Mouse (Mus musculus) CH12.LX (cell line): ENCODE measurements at regions not wholly inside any gene's neighbourhood (a gene's known extent, or its start where the extent isn't known, plus 50 kb on each side); places are given as distances from the start of the nearest gene placed in this dataset.

Experiments
- DNase-seq: peaks from one replicate; pipeline ENCODE4 v3.0.0-alpha.2; 2013; ENCODE audit errors: extremely low read depth
- H3K27ac ChIP-seq: 2 replicates; pipeline ENCODE4 v1.5.1; 2012; ENCODE audit warnings: low read depth, mild to moderate bottlenecking, control low read depth, moderate library complexity; ENCODE audit not compliant: insufficient read depth
- H3K27me3 ChIP-seq: replicated peaks from 2 replicates; pipeline ENCODE3; 2012; ENCODE audit warnings: inconsistent platforms
- H3K36me3 ChIP-seq, 2 experiments: replicated peaks in 1 of 2; 2 replicates each; pipeline versions ENCODE3 to v1.6.1; 2012; ENCODE audit warnings: inconsistent platforms in 1 of 2, low read length in 1 of 2, mild to moderate bottlenecking in 1 of 2, mixed read lengths in 1 of 2, moderate library complexity in 1 of 2; ENCODE audit not compliant: control insufficient read depth in 1 of 2, insufficient read depth in 1 of 2
- H3K4me1 ChIP-seq, 2 experiments: 2 replicates each; pipeline ENCODE4 v1.6.1; 2012; ENCODE audit warnings: inconsistent platforms in 1 of 2, moderate library complexity in 1 of 2; ENCODE audit not compliant: insufficient read depth in 2 of 2, control insufficient read depth in 1 of 2
- H3K4me2 ChIP-seq: 2 replicates; pipeline ENCODE4 v1.6.1; 2012; ENCODE audit warnings: low read depth, mild to moderate bottlenecking, control low read depth; ENCODE audit not compliant: poor library complexity, insufficient read depth, severe bottlenecking
- H3K4me3 ChIP-seq, 3 experiments: fragments of 150-350 bp in 1 of 3; sonication (generic) in 1 of 3; replicated peaks in 1 of 3; 2 replicates each; pipeline versions ENCODE3 to v1.5.1; 2011 to 2012; ENCODE audit warnings: low read depth in 2 of 3, low read length in 2 of 3, mild to moderate bottlenecking in 2 of 3, moderate library complexity in 2 of 3, control low read depth in 1 of 3, improper control_type of control experiment in 1 of 3, inconsistent platforms in 1 of 3, mixed read lengths in 1 of 3; ENCODE audit not compliant: poor library complexity in 1 of 3
- H3K79me2 ChIP-seq: replicated peaks from 2 replicates; pipeline ENCODE4 v1.6.1; 2012; ENCODE audit warnings: mild to moderate bottlenecking, moderate library complexity; ENCODE audit not compliant: control insufficient read depth, poor library complexity, insufficient read depth, severe bottlenecking; ENCODE audit errors: extremely low read depth
- H3K9ac ChIP-seq: 2 replicates; pipeline ENCODE4 v1.6.1; 2012; ENCODE audit warnings: low read depth, mild to moderate bottlenecking, control low read depth, moderate library complexity; ENCODE audit not compliant: insufficient read depth
- H3K9me3 ChIP-seq: replicated peaks from 2 replicates; pipeline ENCODE3; 2012; ENCODE audit warnings: low read length, inconsistent platforms, mixed read lengths
- BHLHE40 ChIP-seq: IDR thresholded peaks from 2 replicates; pipeline ENCODE4 v1.6.1; 2011; ENCODE audit warnings: mild to moderate bottlenecking, low read depth, low read length, improper control_type of control experiment
- CTCF ChIP-seq, 2 experiments: IDR thresholded peaks in 1 of 2; conservative IDR thresholded peaks in 1 of 2; 2 replicates each; pipeline ENCODE4 v1.5.1; 2011 to 2012; ENCODE audit warnings: low read depth in 2 of 2, low read length in 2 of 2, improper control_type of control experiment in 1 of 2, inconsistent platforms in 1 of 2, mild to moderate bottlenecking in 1 of 2, moderate library complexity in 1 of 2
- EP300 ChIP-seq: IDR thresholded peaks from 2 replicates; pipeline ENCODE4 v1.6.1; 2011; ENCODE audit warnings: low read length, improper control_type of control experiment
- ETS1 ChIP-seq: conservative IDR thresholded peaks from 2 replicates; pipeline ENCODE4 v1.6.1; 2012; ENCODE audit warnings: low read depth, mild to moderate bottlenecking, inconsistent platforms, low read length, improper control_type of control experiment, moderate library complexity
- GABPA ChIP-seq: IDR thresholded peaks from 2 replicates; pipeline ENCODE4 v1.6.1; 2012; ENCODE audit warnings: low read depth, low read length, improper control_type of control experiment, inconsistent platforms; ENCODE audit not compliant: insufficient replicate concordance
- IRF4 ChIP-seq: IDR thresholded peaks from 2 replicates; pipeline ENCODE4 v1.6.1; 2014; ENCODE audit warnings: low read depth, mild to moderate bottlenecking, inconsistent platforms, low read length, improper control_type of control experiment
- MAFK ChIP-seq: IDR thresholded peaks from 2 replicates; pipeline ENCODE4 v1.6.1; 2011; ENCODE audit warnings: low read length, improper control_type of control experiment; ENCODE audit not compliant: insufficient replicate concordance
- MAX ChIP-seq: IDR thresholded peaks from 2 replicates; pipeline ENCODE4 v1.6.1; 2011; ENCODE audit warnings: low read length, improper control_type of control experiment
- MAZ ChIP-seq: IDR thresholded peaks from 2 replicates; pipeline ENCODE4 v1.6.1; 2012; ENCODE audit warnings: low read depth, mild to moderate bottlenecking, inconsistent platforms, low read length, improper control_type of control experiment, moderate library complexity
- MEF2A ChIP-seq: IDR thresholded peaks from 2 replicates; pipeline ENCODE4 v1.6.1; 2014; ENCODE audit warnings: low read depth, mild to moderate bottlenecking, inconsistent platforms, low read length, improper control_type of control experiment, borderline replicate concordance
- MXI1 ChIP-seq: IDR thresholded peaks from 2 replicates; pipeline ENCODE4 v1.6.1; 2011; ENCODE audit warnings: mild to moderate bottlenecking, low read depth, low read length, improper control_type of control experiment
- NELFE ChIP-seq: IDR thresholded peaks from 2 replicates; pipeline ENCODE4 v1.6.1; 2011; ENCODE audit warnings: low read depth, low read length, improper control_type of control experiment
- NRF1 ChIP-seq: IDR thresholded peaks from 2 replicates; pipeline ENCODE4 v1.6.1; 2014; ENCODE audit warnings: low read depth, mild to moderate bottlenecking, inconsistent platforms, low read length, improper control_type of control experiment, moderate library complexity
- POLR2A ChIP-seq: IDR thresholded peaks from 2 replicates; pipeline ENCODE4 v1.6.1; 2011; ENCODE audit warnings: low read depth, mild to moderate bottlenecking, improper control_type of control experiment, low read length
- RCOR1 ChIP-seq: conservative IDR thresholded peaks from 2 replicates; pipeline ENCODE4 v1.6.1; 2012; ENCODE audit warnings: low read depth, mild to moderate bottlenecking, inconsistent platforms, low read length, improper control_type of control experiment
- SMC3 ChIP-seq: IDR thresholded peaks from 2 replicates; pipeline ENCODE4 v1.6.1; 2011; ENCODE audit warnings: low read depth, low read length, improper control_type of control experiment
- TCF12 ChIP-seq: IDR thresholded peaks from 2 replicates; pipeline ENCODE4 v1.6.1; 2014; ENCODE audit warnings: low read depth, mild to moderate bottlenecking, inconsistent platforms, low read length, improper control_type of control experiment
- UBTF ChIP-seq: IDR thresholded peaks from 2 replicates; pipeline ENCODE4 v1.6.1; 2012; ENCODE audit warnings: low read depth, mild to moderate bottlenecking, inconsistent platforms, low read length, improper control_type of control experiment, moderate library complexity
- USF1 ChIP-seq: IDR thresholded peaks from 2 replicates; pipeline ENCODE4 v1.6.1; 2014; ENCODE audit warnings: low read depth, mild to moderate bottlenecking, inconsistent platforms, low read length, improper control_type of control experiment
- USF2 ChIP-seq: conservative IDR thresholded peaks from 2 replicates; pipeline ENCODE4 v1.6.1; 2011; ENCODE audit warnings: low read depth, low read length, improper control_type of control experiment
- ZNF384 ChIP-seq: IDR thresholded peaks from 2 replicates; pipeline ENCODE4 v1.6.1; 2012; ENCODE audit warnings: low read depth, low read length, improper control_type of control experiment, inconsistent platforms
- dilution Hi-C: fragments of 300-500 bp; cut with MboI; formaldehyde crosslinking; loops from 2 replicates; pipeline ENCODE4 v1.14.3; 2020; ENCODE audit warnings: low sequenced_read_pairs; ENCODE audit not compliant: extremely low pct_unique_long_range_greater_than_20kb, extremely low pct_ligation_motif_present
- in situ Hi-C: fragments of 300-500 bp; cut with MboI; formaldehyde crosslinking; loops from 3 replicates; pipeline ENCODE4 v1.14.3; 2019; ENCODE audit warnings: low sequenced_read_pairs, low pct_ligation_motif_present, low pct_unique_long_range_greater_than_20kb, mixed read lengths

DNA sequence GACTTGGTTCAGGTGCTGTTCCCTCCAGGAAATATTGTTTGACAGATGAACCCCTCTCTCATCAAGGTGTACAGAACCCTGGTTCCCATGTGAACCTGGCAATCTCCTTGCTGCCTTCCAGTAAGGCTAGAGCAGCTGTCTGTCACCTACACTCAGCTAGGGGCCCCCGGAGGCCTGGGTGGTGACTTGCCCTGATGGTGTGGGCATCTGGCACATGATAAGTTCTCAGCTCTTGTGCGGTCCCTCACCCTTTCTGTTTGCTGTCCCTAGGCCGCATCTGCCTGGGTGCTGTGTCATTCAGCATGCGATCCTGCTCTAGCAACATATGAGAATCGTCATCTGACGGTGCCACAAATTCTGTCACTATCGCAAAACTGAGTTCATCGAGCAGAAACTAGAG is 67.7 kb upstream of the Usp24 start:
- Histone ChIP-seq H3K4me3 (no peak overlapping the region), H3K4me1 (no peaks in the 10 kb centered on the region), H3K36me3 (no peaks in the 10 kb centered on the region), H3K4me2 (no peak overlapping the region), H3K27ac (no peak overlapping the region)
- dilution Hi-C loops: no loop called here
- in situ Hi-C loops: no loop called here
- TF ChIP-seq TCF12: no peak
- no peak for TF ChIP-seq MAX
- no peak for TF ChIP-seq BHLHE40
- no peak for TF ChIP-seq SMC3
- TF ChIP-seq EP300: no peak
- TF ChIP-seq RCOR1: no peak
- TF ChIP-seq NELFE: no peak
- no peak for TF ChIP-seq MEF2A
- TF ChIP-seq ETS1: no peak
- TF ChIP-seq, all 38 proteins: peak for 0
- DNase-seq: no peak
- H3K9me3 ChIP-seq: peaks cover 7% of the 10 kb centered on the region
- no peak overlapping the region for H3K9ac ChIP-seq
- no peaks in the 10 kb centered on the region for H3K79me2 ChIP-seq
- H3K27me3 ChIP-seq: no peaks in the 10 kb centered on the region

DNA sequence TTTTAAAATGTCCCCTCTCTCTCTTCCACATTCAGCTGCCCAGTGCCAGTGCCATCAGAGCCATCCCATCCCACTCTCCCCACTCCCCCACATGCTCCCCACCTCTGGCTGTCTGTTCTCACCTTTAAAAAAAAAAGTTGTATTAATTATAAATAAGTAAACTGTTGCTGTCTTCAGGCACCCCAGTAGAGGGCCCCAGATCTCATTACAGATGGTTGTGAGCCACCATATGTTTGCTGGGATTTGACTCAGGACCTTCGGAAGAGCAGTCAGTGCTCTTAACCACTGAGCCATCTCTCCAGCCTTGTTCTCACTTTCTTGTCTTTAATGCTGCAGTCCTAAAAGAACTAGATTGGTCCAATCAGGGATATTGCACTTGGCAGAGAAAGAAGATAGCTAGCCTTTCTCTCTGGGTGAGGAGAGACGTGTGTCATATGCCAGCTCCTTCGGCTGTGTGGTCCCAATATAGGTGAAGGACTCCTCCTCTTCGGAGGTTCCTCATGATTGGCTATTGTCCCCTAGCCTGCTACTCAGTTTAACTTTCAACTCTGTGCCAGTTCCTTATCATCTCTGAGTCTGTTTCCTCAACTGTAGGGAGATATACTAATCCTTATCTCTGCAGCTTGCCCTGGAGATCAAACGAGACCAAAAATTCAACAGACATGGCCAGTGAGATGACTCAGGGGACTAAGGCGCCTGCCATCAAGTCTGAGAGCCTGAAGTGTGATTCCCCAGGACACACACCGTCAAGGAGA is 66.8 kb upstream of the Usp24 start:
- Histone ChIP-seq H3K79me2 (no peaks in the 10 kb centered on the region), H3K9ac (no peak overlapping the region), H3K36me3 (no peaks in the 10 kb centered on the region), H3K4me1 (no peaks in the 10 kb centered on the region), H3K27me3 (no peaks in the 10 kb centered on the region), H3K9me3 (peaks cover 7% of the 10 kb centered on the region), H3K4me3 (no peak overlapping the region), H3K27ac (no peak overlapping the region), H3K4me2 (peak overlapping the region; percentile 21; the same call in 1 of the 2 replicates)
- dilution Hi-C loops: no loop called here
- DNase-seq: no peak
- TF ChIP-seq NRF1 (no peak), UBTF (no peak), CTCF (conservative IDR thresholded peaks at IDR 0.05 in 1 of 2, IDR thresholded peaks at IDR 0.05 in 1 of 2; ENCODE audit: low read depth in 2 of 2, low read length in 2 of 2) (peak in 1 of 2 experiments; percentile 31; a peak in 2 of 4 replicates), MAZ (no peak)
- in situ Hi-C loops: no loop called here

GRCm38 (mm10) chr4:106250048-106250447 is 66.0 kb upstream of the Usp24 start:
- H3K9me3 ChIP-seq: peaks cover 7% of the 10 kb centered on the region
- no peak overlapping the region for H3K4me3 ChIP-seq
- H3K27ac ChIP-seq: no peak overlapping the region
- no peak overlapping the region for H3K9ac ChIP-seq
- TF ChIP-seq UBTF (no peak), USF2 (no peak), MEF2A (no peak), RCOR1 (no peak), IRF4 (no peak), MXI1 (no peak), ZNF384 (no peak), SMC3 (no peak), CTCF (conservative IDR thresholded peaks at IDR 0.05 in 1 of 2, IDR thresholded peaks at IDR 0.05 in 1 of 2; ENCODE audit: low read depth in 2 of 2, low read length in 2 of 2) (no peak), ETS1 (no peak), GABPA (no peak), TCF12 (no peak), MAX (no peak), USF1 (no peak), MAFK (no peak), POLR2A (no peak)
- H3K4me1 ChIP-seq: no peaks in the 10 kb centered on the region
- no peak for DNase-seq
- H3K27me3 ChIP-seq: no peaks in the 10 kb centered on the region
- dilution Hi-C loops (no loop called here), in situ Hi-C loops (no loop called here)
- H3K4me2 ChIP-seq: no peak overlapping the region
- no peaks in the 10 kb centered on the region for H3K79me2 ChIP-seq
- H3K36me3 ChIP-seq: no peaks in the 10 kb centered on the region
